8 mouse cellular contexts compared by ENCODE assay signal in genomic region chr12:112929562-112930352, GRCm38 (mm10). TPM values are rescaled to one million over a fixed set of nuclear protein-coding genes. Genes with fewer than 3 reads are reported as not detected.
A peak's percentile ranks its signal among the peaks of the same experiment; 100 is the strongest.
DNase-seq lines count a peak whose midpoint lies in the region; ATAC-seq and TF ChIP-seq lines count a peak whose summit lies in the region.

Gene Jag2, minus strand, starts transcription at chr12:112929776.

- peak within 1 kb of the TSS; percentile 90 for H3K4me2 ChIP-seq in lung, embryonic 14.5 days

- TF ChIP-seq CTCF in cerebellum, adult 2 months (IDR thresholded peaks at IDR 0.05; ENCODE audit: borderline replicate concordance, insufficient read depth, low read depth, low read length): no peak
- TF ChIP-seq CTCF in lung, embryonic 14.5 days (IDR thresholded peaks at IDR 0.05; ENCODE audit: low read depth): peak; percentile 59; the same call in 1 of the 2 replicates

- no peak for DNase-seq in ES-E14 (ENCODE audit: low read depth, low spot score)
- DNase-seq in cerebellum, adult 2 months: peak; percentile 46 to 56
- DNase-seq in frontal cortex, adult 2 months (ENCODE audit: extremely low spot score in 1 of 2, low spot score in 1 of 2): peak in 1 of 2 experiments; percentile 77
- peak; percentile 66 for DNase-seq in heart, postnatal 25 days (ENCODE audit: low spot score)
- DNase-seq in layer of hippocampus, postnatal 10 days (ENCODE audit: low spot score in 2 of 2): peak; percentile 68 to 78
- DNase-seq in lung, embryonic 14.5 days: peak; percentile 54
- peak; percentile 54 for DNase-seq in retina, postnatal 7 days (ENCODE audit: low read depth, low spot score)
- no peak for DNase-seq in Muller cell, postnatal 12 days (ENCODE audit: inconsistent ontology term)

- WGBS in cerebellum, adult 2 months: 4% methylated on average over 85 of the region's 85 CpGs
- 1% methylated on average over 72 of the region's 85 CpGs for WGBS in lung, embryonic 14.5 days

- no peaks in the 10 kb centered on the region; the same call in 1 of the 2 replicates for H3K27me3 ChIP-seq in cerebellum, adult 2 months (ENCODE audit: control insufficient read depth, insufficient read depth, low read length)
- peaks cover 49% of the 10 kb centered on the region for H3K27me3 ChIP-seq in lung, embryonic 14.5 days (ENCODE audit: insufficient read depth, low read length)

- intact Hi-C loops in heart, postnatal 25 days (cut with DNase I): no loop called here

- H3K36me3 ChIP-seq in ES-E14 (ENCODE audit: control insufficient read depth, insufficient read depth, low read length, poor library complexity, severe bottlenecking): no peaks in the 10 kb centered on the region
- H3K36me3 ChIP-seq in lung, embryonic 14.5 days (ENCODE audit: insufficient read depth): no peaks in the 10 kb centered on the region

- in situ Hi-C loops in ES-E14 (cut with MboI; ENCODE audit: low sequenced_read_pairs in 2 of 2, unreplicated experiment in 2 of 2): no loop called here

- no peak for TF ChIP-seq POLR2A in cerebellum, adult 2 months (IDR thresholded peaks at IDR 0.05; ENCODE audit: borderline replicate concordance, insufficient read depth, low read length)

- peak within 1 kb of the TSS; percentile 72 to 82 for H3K4me3 ChIP-seq in ES-E14 (ENCODE audit: insufficient read depth in 1 of 2, low read depth in 1 of 2, low read length in 2 of 2, poor library complexity in 1 of 2, severe bottlenecking in 1 of 2)
- peak within 1 kb of the TSS; percentile 31 for H3K4me3 ChIP-seq in cerebellum, adult 2 months (replicated peaks; ENCODE audit: insufficient read depth, low read depth, low read length)
- peak within 1 kb of the TSS; percentile 57 for H3K4me3 ChIP-seq in lung, embryonic 14.5 days (ENCODE audit: low read depth, low read length)

- no peaks in the 10 kb centered on the region for H3K9me3 ChIP-seq in ES-E14 (ENCODE audit: control insufficient read depth, insufficient read depth, low read depth, low read length)
- no peaks in the 10 kb centered on the region for H3K9me3 ChIP-seq in lung, embryonic 14.5 days (ENCODE audit: low read depth, low read length)

- no peak within 1 kb of the TSS for H3K27ac ChIP-seq in ES-E14 (ENCODE audit: insufficient read depth, low read depth, low read length, poor library complexity, severe bottlenecking)
- H3K27ac ChIP-seq in cerebellum, adult 2 months (ENCODE audit: insufficient read depth, low read length): no peak within 1 kb of the TSS
- H3K27ac ChIP-seq in lung, embryonic 14.5 days (ENCODE audit: low read depth): no peak within 1 kb of the TSS

- peak; percentile 26 for ATAC-seq in lung, embryonic 14.5 days (ENCODE audit: insufficient read depth)

- H3K9ac ChIP-seq in ES-E14 (ENCODE audit: insufficient read depth, low read depth, low read length, poor library complexity, severe bottlenecking): peak within 1 kb of the TSS; percentile 73
- peak within 1 kb of the TSS; percentile 48 for H3K9ac ChIP-seq in lung, embryonic 14.5 days

- H3K4me1 ChIP-seq in ES-E14 (ENCODE audit: control insufficient read depth in 2 of 2, insufficient read depth in 2 of 2, low read length in 2 of 2, poor library complexity in 1 of 2): peaks cover 2 to 9% of the 10 kb centered on the region in 2 experiments; a peak in 2 of 4 replicates
- H3K4me1 ChIP-seq in cerebellum, adult 2 months (ENCODE audit: control insufficient read depth, insufficient read depth, low read length): peaks cover 8% of the 10 kb centered on the region; the same call in 1 of the 2 replicates
- H3K4me1 ChIP-seq in lung, embryonic 14.5 days (ENCODE audit: insufficient read depth): no peaks in the 10 kb centered on the region

TF ChIP-seq in ES-E14, 5 proteins besides CTCF, POLR2A, EP300 and RAD21:
- no peak for TF ChIP-seq ZNF384 (IDR thresholded peaks at IDR 0.05; ENCODE audit: low read depth, low read length)
- TF ChIP-seq HCFC1 (IDR thresholded peaks at IDR 0.05; ENCODE audit: borderline replicate concordance, insufficient read depth, low read length): no peak
- no peak for TF ChIP-seq MAFK (IDR thresholded peaks at IDR 0.05; ENCODE audit: insufficient read depth, low read depth, low read length)
- TF ChIP-seq CHD2 (IDR thresholded peaks at IDR 0.05; ENCODE audit: low read depth, low read length): no peak
- no peak for TF ChIP-seq ZC3H11A (IDR thresholded peaks at IDR 0.05; ENCODE audit: borderline replicate concordance, low read depth, low read length)

RNA-seq across cellular contexts. Expression of gene Jag2, which starts in this region (rescaled TPM):
- total RNA-seq in ES-E14 (2012; rRNA removed): 54.1 and 129 TPM in 2 replicates
- polyA plus RNA-seq in cerebellum, adult 2 months (2012; rRNA removed): 23.0 and 24.4 TPM in 2 replicates
- polyA plus RNA-seq in frontal cortex, adult 2 months (2012; rRNA removed): 43.0 and 48.3 TPM in 2 replicates
- 10 to 100 TPM; 22.4 to 34.7 TPM for total RNA-seq in heart, postnatal 25 days (2021)
- 10 to 100 TPM; 51.6 to 66.5 TPM for total RNA-seq in layer of hippocampus, postnatal 10 days (2021)
- polyA plus RNA-seq in lung, embryonic 14.5 days (2014; fragmentation: Nextera tagmentation; extraction: Ambion mirVana): 6.3 and 8.0 TPM in 2 replicates

Comparison
In these comparisons a context has a peak if more than half of its experiments do, and no peak if none do; other contexts are left out.
1. DNase-seq: peak in cerebellum, adult 2 months (2 of 2), heart, postnatal 25 days (single experiment), layer of hippocampus, postnatal 10 days (2 of 2), lung, embryonic 14.5 days (single experiment) and retina, postnatal 7 days (single experiment); none in ES-E14 (single experiment) and Muller cell, postnatal 12 days (single experiment).
2. Peak in every context shown above with its lines, with median percentiles within 50 percentile points of each other: H3K4me3 ChIP-seq.